Mouse (Mus musculus) retina, postnatal 7 days (tissue): ENCODE measurements around the gene Phtf2.

Source experiments
- DNase-seq: peaks from one replicate; pipeline ENCODE4 v3.0.0-alpha.2; 2012; ENCODE audit warnings: low read depth, low spot score

Gene Phtf2

DNA sequence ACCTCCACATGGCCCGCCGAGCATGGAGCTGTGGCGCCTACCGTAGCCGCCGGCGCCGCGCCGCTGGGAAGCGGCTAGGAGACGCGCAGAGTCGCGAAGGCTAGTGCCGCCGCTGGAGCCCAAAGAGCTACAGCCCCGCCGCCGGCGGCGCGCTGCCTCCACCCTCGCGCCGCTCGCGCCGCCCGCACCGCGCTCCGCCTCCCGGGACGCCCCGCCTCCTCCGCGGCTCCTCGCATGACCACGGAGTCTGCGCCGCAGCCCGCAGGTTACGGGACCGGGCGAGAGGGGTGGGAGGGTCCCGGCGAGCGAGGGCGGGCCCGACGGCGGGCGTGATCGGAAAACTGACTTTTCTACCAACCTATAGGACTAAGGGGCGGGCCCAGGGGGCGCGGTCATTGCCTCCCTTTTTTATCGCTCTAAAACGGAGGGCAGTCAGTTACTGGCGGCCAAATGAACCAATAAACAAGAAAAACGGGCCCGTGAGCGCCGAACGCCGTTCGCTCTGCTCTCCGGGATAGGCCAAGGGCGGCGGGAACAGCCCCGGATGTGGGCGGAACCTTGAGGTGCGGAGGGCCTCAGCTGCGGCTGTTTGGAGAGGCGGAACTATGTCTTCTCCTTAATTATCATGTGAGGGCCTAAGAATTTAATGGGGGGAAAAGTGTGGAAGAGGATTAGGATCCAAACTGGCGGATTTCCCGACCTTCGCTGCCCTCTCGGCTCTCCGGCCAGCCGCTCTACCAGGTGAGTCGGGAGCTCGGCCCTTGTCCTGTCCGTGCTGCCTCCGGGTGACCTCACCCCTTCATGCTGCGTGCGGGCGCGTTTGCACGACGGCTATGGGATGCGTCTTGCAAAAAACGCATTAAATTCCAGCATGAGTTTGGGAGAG is at the start of gene Phtf2, which contains the start of gene Tmem60:
Gene Phtf2 (minus strand): TSS at position 210 of the 886 bp plus-strand sequence.
Gene Tmem60 (plus strand): TSS at position 277 of the 886 bp plus-strand sequence.
- peak; percentile 98 for DNase-seq

DNA sequence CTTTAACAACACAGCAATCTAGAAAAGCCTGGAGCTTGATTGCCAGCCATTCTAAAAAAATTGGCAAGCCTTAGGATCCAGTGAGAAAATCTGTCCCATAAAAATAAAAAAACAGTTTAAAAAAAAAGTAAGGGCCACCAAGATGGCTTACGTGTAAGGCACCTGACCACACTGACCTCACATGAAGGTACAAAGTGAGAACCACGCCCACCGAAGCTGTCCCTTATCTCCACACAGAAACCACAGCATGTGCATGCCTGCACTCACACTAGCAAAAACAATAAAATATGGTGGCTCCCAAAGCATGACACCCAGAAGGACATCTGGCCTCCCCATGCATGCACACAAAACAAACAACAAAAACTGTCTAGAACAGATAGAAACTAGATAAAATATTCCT is 49.4 kb upstream of the Phtf2 start:
- DNase-seq = no peak

DNA sequence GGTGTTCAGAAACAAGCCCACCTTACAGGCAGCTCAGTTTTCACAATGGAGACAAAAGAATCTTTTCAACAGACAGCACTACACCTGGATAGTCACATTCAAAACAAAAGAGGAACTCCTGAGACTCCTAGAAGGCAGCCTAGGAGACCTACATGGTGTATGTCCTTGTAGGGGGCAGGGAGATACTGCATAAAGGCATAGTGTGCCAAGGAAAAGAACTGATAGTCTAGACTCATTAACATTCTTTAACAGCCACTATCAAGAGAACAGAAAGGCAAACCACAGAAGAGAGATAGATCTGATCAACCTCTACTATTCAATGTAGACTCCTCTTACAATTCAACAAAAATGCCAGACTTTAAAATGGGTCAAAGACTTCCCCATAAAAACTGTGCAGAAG is 48.5 kb upstream of the Phtf2 start:
- DNase-seq = no peak

DNA sequence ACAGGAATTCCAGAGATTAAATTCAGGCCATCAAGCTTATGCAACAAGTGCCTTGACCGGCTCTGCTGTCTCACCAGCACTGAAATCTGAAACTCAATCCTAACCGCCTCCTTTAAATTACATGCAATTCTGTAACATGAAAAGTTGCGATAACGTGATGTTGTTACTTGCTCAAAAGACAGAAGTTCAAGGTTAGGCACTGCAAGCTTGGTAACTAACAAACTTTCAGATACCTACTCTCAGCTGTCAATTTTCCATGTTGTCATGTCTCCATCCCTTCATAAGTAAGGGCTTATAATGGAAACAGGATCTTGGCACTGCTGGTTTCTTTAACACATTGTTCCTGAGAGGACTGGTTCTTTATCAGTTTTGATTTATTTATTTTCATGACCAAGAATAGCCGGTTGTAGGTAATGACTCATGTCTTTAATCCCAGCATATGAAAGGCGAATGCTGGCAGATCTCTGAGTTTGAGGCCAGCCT is 47.8 kb upstream of the Phtf2 start:
- DNase-seq = no peak

DNA sequence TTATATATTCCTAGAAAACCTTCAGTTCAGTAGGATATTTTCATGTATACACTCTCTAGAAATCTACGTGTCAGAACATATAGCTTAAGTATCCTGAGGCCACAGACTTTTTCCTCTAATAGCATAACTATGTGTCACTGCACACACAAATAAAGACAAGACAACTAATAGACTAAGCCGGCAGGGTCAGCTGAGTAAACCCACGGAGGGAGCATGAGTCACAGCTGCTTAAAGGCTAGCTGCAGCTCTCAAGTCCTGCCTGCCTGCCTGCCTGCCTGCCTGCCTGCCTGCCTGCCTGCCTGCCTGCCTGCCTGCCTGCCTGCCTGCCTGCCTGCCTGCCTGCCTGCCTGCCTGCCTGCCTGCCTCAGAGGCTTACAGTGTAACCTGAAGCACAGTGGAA is 43.5 kb upstream of the Phtf2 start:
- no peak for DNase-seq

DNA sequence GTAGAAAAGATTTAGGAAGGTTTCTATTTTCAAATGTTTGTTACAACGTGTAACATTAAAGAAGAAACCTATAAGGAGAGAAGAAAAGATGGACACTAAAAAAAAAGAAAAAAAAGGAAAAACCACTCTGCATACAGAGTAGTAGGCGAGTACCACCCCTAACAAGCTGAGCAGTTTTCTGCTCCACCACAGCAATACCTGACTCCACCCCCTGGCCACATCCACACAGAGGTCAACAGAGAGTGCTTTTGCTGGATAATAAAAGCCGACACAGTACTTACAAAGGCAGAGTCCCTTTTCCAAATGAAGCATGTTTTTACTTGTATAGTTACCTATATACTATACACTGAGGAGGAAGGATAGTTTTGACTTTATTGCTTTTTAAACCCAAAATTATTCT is 42.7 kb upstream of the Phtf2 start:
- no peak for DNase-seq

DNA sequence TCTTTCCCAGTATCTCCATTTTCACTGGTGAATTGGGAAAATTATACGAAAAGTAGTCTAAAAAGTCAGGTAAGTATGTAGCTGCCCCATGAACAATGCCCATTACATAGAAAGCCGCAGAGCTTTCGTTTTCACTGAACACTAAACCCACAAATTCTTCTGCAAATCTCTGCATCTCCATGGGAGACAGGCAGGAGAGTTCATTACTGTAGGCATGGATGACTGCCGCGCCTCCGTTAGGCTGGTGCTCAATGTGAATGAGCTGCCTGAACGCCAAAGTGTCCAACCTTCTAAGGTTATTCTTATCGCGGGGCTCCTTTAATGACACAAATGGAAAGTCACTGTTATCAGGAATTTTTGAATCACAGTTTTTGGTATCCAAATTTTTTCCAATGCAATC is 37.6 kb upstream of the Phtf2 start:
- DNase-seq = no peak

DNA sequence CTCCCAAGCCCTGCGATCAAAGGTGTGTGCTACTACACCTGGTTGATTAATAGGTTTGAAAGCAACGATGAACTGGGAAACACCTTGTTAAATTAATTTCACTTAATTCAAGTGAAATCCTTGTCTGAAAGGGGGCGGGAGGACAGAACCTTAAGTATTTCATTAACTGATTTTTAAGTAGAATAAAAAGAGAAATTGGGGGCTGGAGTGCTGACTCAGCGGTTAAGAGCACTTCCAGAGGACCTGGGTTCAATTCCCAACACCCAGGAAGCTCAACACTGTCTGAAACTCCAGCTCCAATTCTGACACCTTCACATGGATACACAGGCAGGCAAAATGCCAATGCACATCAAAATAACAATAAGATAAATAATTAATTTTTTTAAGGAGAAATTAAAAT is 37.0 kb upstream of the Phtf2 start:
- DNase-seq = no peak

DNA sequence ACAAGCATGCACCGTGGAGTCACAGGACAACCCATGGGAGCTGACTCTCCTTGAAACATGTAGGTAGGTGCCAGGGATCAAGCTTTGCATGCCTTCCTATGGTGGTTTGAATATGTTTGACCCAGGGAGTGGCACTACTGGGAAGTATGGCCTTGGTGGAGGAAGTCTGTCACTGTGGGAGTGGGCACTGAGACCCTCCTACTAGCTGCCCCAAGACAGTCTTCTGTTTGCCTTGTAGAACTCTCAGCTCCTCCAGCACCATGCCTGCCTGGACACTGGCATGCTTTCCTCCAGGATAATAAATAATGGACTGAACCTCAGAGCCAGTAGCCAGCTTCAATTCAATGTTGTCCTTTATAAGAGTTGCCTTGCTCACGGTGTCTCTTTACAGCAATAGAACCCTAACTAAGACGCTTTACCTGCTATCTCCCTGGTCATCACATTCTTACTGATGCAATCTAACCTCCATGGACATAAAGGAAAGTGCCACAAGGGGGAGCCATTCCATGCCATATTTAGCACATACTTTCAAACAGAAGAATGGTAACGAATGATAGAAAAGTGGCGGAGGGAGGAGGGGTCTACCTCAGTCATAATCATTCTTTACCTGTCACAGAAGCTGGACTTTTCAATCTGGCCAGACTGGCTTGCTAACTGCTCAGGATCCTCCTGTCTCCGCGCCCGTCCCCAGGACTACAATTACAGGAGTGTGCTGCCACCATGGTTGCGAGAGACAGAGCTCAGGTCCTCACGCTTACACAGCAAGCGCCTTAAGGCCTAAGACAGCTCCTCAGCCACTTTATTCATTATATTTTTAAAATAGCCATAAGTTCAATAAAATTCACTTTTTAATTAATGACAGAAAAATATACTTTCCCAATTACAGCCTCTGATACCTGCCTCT is 31.7 kb upstream of the Phtf2 start:
- DNase-seq = peak; percentile 54

DNA sequence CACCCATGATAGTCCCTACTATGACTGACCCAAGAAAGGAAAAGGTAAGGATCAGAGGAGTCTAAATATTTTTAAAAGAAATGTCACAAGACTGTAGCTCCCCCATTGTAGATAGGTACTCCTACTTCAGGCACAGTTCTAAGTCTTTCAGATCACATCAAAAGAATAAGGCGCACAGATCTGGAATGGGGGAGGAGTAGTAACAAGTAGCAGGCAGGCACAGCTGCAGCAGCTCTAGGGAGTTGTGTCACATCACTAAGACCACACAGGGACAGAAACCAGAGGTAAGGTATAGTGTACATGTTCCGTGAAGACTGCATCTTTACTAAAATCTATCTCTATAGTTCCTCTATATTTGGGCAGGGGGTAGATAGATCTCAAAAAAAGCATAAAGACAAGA is 29.8 kb upstream of the Phtf2 start:
- no peak for DNase-seq

DNA sequence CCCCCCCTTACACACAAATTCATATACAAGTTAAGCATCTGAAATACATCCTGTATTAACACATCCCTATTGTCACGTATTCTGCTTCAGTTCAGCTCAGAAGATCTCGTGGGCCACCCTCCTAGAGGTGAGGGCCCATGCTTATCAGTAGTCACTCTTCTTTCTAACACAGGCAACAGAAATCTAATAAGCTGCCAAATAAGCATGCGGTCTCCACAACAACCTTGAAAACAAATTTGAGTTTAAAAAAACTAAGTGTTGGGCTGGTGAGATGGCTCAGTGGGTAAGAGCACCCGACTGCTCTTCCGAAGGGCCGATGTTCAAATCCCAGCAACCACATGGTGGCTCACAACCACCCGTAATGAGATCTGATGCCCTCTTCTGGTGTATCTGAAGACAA is 24.3 kb upstream of the Phtf2 start:
- DNase-seq = no peak

DNA sequence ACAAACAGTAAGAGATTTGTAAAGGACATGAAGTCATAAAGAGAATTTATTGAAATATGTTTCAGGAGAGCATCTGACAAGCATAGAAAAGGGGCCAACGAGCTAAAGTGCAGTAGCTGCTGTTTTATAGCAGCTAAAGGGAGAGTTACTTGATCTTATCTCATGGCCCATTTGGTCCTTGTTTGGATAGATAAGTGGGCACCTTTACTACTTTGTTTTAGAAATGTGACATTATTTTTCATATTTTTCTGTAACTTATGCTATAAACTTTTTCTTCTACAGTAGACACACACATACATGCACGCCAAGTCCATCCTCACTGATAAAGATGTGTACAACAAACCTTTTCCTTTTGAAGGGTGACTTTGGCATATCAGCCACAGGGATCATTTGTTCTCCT is 23.5 kb upstream of the Phtf2 start:
- DNase-seq = no peak

DNA sequence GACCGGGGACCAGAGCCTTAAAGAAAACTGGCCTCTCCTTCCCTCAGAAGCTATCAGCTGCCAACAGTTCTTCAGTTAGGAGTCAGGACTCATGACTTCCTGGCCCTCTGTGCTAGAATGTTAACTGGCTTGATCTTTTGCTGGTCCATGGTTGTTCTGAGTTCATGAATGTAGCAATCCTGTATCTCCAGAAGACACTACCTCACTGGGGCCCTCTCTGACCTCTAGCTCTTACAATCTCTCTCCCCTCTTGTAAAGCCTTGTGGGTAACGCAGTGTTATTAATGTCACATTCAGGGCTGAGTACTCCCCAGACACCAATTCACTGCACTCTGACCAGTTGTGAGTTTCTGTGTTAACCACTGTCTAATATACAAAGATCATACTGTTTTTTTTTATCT is 22.7 kb upstream of the Phtf2 start:
- DNase-seq = no peak

DNA sequence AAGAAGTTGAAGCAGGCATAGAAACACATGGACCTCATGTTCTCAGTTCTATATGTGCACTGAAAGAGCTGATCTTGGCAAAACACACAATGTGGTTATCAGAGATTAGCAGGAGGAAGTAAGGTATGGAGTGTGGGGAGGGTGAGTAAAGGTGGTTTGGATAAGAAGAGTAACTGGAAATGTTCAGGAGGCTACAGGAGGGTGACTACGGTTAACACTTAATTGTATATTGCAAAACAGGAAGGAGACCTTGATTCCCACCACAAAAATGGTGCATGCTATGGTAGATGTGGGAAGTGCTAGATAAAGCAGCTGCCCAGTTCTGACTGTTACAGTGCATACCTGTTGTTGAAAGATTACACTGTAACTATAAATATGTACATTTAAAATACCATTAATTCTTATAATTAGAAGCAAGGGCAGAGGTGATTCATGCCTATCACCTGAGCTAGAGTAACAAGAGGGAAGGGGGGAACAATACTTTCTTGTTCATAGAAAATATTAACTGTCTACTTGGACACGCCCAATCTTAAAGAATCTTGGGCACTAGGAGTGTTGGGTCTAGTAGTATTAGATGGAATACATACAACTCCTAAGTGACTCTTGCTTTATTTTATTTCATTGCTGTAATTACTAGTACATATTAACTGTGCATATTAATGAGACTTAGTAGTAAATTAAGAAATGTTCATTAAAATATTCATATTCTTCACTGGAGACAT is 15.7 kb upstream of the Phtf2 start:
- no peak for DNase-seq

DNA sequence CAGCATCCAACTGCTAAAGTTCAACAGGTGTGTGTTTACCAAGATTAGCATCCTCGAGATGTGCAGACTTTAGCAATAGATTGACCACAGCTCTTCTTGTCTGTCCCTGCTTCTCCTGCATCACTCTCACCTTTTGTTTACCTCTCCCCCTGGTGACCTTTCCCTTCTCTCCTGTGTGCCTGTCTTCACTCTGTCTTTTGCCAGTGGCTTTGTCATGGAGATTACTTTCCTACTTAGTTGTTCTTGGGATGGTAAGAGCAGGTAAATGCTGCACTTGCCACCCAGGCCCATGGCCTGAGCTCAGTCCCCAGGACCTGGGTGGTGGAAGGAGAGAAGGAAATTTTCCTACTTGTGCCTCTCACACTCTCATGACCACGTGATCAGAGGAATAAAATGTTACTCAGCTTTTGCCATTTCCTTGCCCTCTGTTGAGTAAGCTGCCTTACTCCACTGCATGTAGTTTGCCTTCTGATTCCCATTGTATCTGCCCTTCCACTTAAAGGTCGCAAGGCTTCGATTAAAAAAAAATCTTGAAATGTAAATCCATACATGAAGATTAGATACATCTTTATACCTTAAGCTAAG is 2.2 kb upstream of the Phtf2 start:
- no peak for DNase-seq

DNA sequence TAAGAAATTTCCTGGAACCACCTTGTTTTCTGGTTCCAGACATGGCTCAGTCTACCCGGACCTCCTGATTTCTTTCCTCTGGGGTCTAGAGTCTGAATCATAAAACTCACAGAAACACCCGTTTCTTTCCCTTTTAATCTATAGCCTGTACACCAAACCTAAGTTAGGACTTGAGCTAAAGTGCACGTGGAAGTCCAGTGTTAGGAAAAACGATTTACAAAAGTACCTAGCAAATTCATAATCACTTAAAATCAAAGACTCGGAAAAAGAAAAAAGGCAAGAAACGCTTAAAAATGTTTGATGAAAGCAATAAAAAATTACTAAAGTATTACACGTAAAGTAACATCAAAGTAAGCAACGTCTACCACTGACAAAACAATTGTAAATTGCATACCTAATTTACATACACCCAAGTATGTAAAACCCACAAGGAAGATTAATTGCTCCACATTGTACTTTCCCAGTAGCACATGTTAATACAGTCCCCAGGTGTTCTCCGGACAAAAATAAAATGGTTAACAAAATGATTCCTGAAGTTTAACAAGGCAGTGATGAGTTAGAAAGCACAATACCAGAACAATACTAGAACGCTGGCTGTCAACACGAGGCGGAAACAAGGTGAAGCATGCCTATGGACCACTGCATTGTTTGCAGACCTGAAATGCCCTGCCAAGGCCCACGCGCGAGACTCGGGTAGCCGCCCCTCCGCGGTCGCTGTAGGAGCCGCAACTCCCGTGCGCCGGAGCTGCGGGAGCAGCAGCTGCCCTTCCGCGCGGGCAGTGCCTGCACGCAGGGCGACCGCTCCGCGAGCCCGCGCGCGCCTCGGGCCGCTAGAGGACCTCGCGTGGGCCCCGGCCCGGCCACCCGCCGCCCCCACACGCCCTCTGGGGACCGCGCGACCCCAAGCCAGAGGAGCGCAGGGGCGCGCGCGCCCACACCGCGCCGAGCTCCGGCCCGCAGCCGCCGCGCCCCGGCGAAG is 838 bp downstream of the Phtf2 start:
- DNase-seq = peak; percentile 46

DNA sequence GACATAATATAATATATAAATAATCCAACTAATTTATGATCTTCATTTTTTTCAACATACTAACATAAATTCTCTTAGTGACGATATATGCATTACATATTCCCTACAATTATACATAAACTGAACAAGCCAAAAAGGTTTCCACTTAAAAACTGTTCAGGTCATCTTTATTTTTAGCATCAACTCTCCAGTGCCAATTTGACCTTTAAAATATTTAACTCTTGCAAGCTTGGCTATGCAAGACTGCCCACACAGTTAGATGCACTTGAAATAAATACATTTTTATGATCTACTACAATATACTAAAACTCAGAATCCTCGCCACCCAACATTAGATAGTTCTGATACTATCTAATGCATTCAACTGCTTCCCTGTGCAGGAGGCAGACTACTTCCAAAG is 1.5 kb downstream of the Phtf2 start:
- no peak for DNase-seq

DNA sequence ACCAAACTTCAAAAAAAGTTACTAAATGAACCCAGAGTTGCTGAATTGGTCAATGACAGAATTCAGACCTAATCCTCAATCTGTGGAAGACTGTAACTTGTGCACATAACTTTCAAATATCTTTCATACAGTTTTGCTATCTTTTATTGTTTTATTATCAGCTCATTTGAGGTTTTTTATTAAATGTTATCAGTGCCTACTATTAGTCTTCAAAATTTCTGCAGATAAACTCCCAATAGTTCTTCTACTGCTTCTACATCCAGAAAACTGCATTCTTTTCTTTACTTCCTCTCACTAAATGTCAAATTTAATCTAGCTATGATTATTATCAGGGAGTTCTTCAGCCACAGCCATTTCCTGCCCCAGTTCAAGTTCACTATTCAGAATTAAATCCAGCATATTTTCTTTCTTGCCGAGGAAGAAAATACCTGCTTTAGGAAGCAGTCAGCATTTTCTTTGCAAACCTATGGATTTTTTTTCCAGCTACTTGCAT is 4.9 kb downstream of the Phtf2 start:
- no peak for DNase-seq

DNA sequence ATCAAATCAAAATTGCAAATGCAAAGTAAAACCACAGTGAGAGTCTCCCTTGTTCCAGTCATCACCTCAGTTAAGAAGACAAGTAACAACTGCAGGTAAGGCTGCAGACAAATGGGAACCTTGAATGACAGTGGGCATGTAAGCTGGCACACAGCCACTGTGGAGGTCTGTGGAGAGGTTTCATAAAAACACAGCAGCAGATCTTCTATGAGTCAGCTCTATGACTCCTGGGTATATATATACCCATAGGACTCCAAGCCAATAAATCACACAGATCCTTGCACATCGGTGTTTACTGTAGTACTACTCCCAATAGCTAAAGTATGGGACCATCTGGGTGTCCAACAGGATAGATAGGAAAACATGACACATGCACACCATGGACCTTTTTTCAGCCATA is 8.8 kb downstream of the Phtf2 start:
- DNase-seq = no peak

DNA sequence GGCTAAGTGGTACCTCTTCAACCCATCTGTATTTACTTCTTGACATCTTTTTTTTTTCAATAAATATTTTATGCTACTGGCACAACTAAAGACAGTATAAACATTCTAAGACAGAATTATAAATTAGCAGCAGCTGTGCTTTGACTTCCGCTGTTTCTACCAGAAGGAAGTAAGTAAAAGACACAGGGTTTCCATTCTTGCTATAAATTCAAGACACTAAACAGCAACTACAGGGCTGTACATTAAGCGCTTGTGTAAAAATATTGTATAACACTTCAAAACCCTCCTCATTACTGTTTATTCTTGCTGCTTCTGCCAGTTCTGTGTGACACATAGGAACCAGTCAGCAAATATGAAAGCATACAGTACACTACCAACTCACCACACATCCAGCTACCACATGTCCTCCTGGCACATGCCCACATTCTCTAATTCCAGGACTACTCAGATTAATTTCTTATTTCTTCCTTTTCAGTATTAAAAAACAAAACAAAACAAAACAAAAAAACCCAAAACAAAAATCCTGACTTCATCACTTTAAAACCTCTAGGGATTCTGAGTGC is 16.6 kb downstream of the Phtf2 start:
- DNase-seq = no peak
